8 mouse cellular contexts compared by ENCODE assay signal in genomic region chrX:84001294-84001693, GRCm38 (mm10).
DNase-seq lines count a peak whose midpoint lies in the region; ATAC-seq and TF ChIP-seq lines count a peak whose summit lies in the region.

No protein-coding gene starts in this region.

- H3K27me3 ChIP-seq in hindbrain, embryonic 11.5 days (ENCODE audit: control insufficient read depth, insufficient read depth, low read length), result no peaks in the 10 kb centered on the region
- no peaks in the 10 kb centered on the region for H3K27me3 ChIP-seq in hindbrain, embryonic 13.5 days
- H3K27me3 ChIP-seq in E14TG2a.4 (ENCODE audit: insufficient read depth, low read length), result no peaks in the 10 kb centered on the region

- 33% methylated on average over 7 of the region's 7 CpGs for WGBS in hindbrain, embryonic 11.5 days
- 35% methylated on average over 7 of the region's 7 CpGs for WGBS in hindbrain, embryonic 13.5 days

- no peak overlapping the region for H3K27ac ChIP-seq in hindbrain, embryonic 11.5 days (ENCODE audit: low read depth, low read length)
- no peak overlapping the region for H3K27ac ChIP-seq in hindbrain, embryonic 13.5 days

- no peak for ATAC-seq in hindbrain, embryonic 11.5 days (ENCODE audit: low FRiP score)
- no peak for ATAC-seq in hindbrain, embryonic 13.5 days (ENCODE audit: low FRiP score)
- no peak for ATAC-seq in erythroblast, adult 5-6 weeks (replicated peaks; ENCODE audit: low FRiP score, poor library complexity, severe bottlenecking)

- H3K36me3 ChIP-seq in hindbrain, embryonic 11.5 days (ENCODE audit: control insufficient read depth, insufficient read depth, low read length), result no peaks in the 10 kb centered on the region
- H3K36me3 ChIP-seq in hindbrain, embryonic 13.5 days, result no peaks in the 10 kb centered on the region
- H3K36me3 ChIP-seq in E14TG2a.4 (ENCODE audit: insufficient read depth, low read length), result no peaks in the 10 kb centered on the region

- TF ChIP-seq CTCF in E14TG2a.4 (conservative IDR thresholded peaks at IDR 0.05; ENCODE audit: low read length), result peak; percentile 76

- peak; percentile 73 for DNase-seq in hindbrain, embryonic 11.5 days (ENCODE audit: low spot score)
- DNase-seq in adrenal gland, postnatal 10 days, result peak; percentile 43
- peak; percentile 34 for DNase-seq in embryo, embryonic 9.5 days (ENCODE audit: extremely low spot score)
- peak; percentile 11 for DNase-seq in layer of hippocampus, adult 9-10 months (ENCODE audit: low spot score)
- peak; percentile 6 for DNase-seq in retina, adult 2 months (ENCODE audit: low read depth, low spot score)

- no peaks in the 10 kb centered on the region for H3K9me3 ChIP-seq in hindbrain, embryonic 11.5 days (ENCODE audit: control insufficient read depth, low read length)
- H3K9me3 ChIP-seq in hindbrain, embryonic 13.5 days, result no peaks in the 10 kb centered on the region
- H3K9me3 ChIP-seq in E14TG2a.4 (ENCODE audit: low read length), result no peaks in the 10 kb centered on the region

- no peak overlapping the region for H3K4me2 ChIP-seq in hindbrain, embryonic 11.5 days (replicated peaks; ENCODE audit: low read depth, low read length)
- no peak overlapping the region for H3K4me2 ChIP-seq in hindbrain, embryonic 13.5 days

- no peak overlapping the region for H3K9ac ChIP-seq in hindbrain, embryonic 11.5 days (ENCODE audit: low read depth, low read length)
- H3K9ac ChIP-seq in hindbrain, embryonic 13.5 days, result no peak overlapping the region

- no peak overlapping the region for H3K4me3 ChIP-seq in hindbrain, embryonic 11.5 days (ENCODE audit: low read depth, low read length)
- no peak overlapping the region for H3K4me3 ChIP-seq in hindbrain, embryonic 13.5 days
- no peak overlapping the region for H3K4me3 ChIP-seq in E14TG2a.4 (replicated peaks; ENCODE audit: low read length)

- no peaks in the 10 kb centered on the region for H3K4me1 ChIP-seq in hindbrain, embryonic 11.5 days (replicated peaks; ENCODE audit: control insufficient read depth, insufficient read depth, low read length)
- no peaks in the 10 kb centered on the region for H3K4me1 ChIP-seq in hindbrain, embryonic 13.5 days (replicated peaks)
- no peaks in the 10 kb centered on the region for H3K4me1 ChIP-seq in E14TG2a.4 (replicated peaks; ENCODE audit: low read depth, low read length)

Comparison
In these comparisons a context has a peak if more than half of its experiments do, and no peak if none do; other contexts are left out.
1. DNase-seq: peak in every context shown above with its lines; median percentile 73 in hindbrain, embryonic 11.5 days; 43 in adrenal gland, postnatal 10 days; 34 in embryo, embryonic 9.5 days; 11 in layer of hippocampus, adult 9-10 months; 6 in retina, adult 2 months.